Mouse (Mus musculus): ENCODE measurements around the gene Irf3.

DNA sequence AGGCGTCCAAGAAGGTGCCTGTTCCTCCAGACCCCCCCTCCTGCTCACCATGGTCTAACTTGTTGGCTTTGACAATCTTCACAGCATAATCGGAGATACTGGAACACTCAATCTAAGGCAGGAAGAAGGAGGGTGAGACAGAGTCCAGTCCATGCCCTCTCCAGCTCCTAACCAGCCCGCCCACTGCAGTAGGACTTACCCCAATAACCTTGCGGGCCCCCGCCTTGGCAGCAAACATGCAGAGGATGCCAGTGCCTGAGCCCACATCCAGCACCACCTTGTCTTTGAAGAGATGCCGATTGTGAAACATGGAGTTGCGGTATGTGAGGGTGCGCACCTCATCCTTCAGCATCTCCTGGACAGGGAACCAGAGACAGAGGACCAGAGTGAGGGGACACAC is 15.9 kb upstream of the Irf3 start:
- TF ChIP-seq CTCF (conservative IDR thresholded peaks at IDR 0.05; ENCODE audit: insufficient read depth, insufficient read length, low read depth, low read length) (no peak), POLR2A (IDR thresholded peaks at IDR 0.05; ENCODE audit: low read depth, low read length) (no peak)
